Mouse (Mus musculus) CH12.LX (cell line): ENCODE data around the gene Rpia. TPM values are rescaled to one million over a fixed set of nuclear protein-coding genes. Genes with fewer than 3 reads are reported as not detected.

Experiments
- DNase-seq: peaks from one replicate; pipeline ENCODE4 v3.0.0-alpha.2; 2013; ENCODE audit errors: extremely low read depth
- H3K27ac ChIP-seq: 2 replicates; pipeline ENCODE4 v1.5.1; 2012; ENCODE audit warnings: low read depth, mild to moderate bottlenecking, control low read depth, moderate library complexity; ENCODE audit not compliant: insufficient read depth
- H3K27me3 ChIP-seq: replicated peaks from 2 replicates; pipeline ENCODE3; 2012; ENCODE audit warnings: inconsistent platforms
- H3K36me3 ChIP-seq, 2 experiments: replicated peaks in 1 of 2; 2 replicates each; pipeline versions ENCODE3 to v1.6.1; 2012; ENCODE audit warnings: inconsistent platforms in 1 of 2, low read length in 1 of 2, mild to moderate bottlenecking in 1 of 2, mixed read lengths in 1 of 2, moderate library complexity in 1 of 2; ENCODE audit not compliant: control insufficient read depth in 1 of 2, insufficient read depth in 1 of 2
- H3K4me1 ChIP-seq, 2 experiments: 2 replicates each; pipeline ENCODE4 v1.6.1; 2012; ENCODE audit warnings: inconsistent platforms in 1 of 2, moderate library complexity in 1 of 2; ENCODE audit not compliant: insufficient read depth in 2 of 2, control insufficient read depth in 1 of 2
- H3K4me2 ChIP-seq: 2 replicates; pipeline ENCODE4 v1.6.1; 2012; ENCODE audit warnings: low read depth, mild to moderate bottlenecking, control low read depth; ENCODE audit not compliant: poor library complexity, insufficient read depth, severe bottlenecking
- H3K4me3 ChIP-seq, 3 experiments: fragments of 150-350 bp in 1 of 3; sonication (generic) in 1 of 3; replicated peaks in 1 of 3; 2 replicates each; pipeline versions ENCODE3 to v1.5.1; 2011 to 2012; ENCODE audit warnings: low read depth in 2 of 3, low read length in 2 of 3, mild to moderate bottlenecking in 2 of 3, moderate library complexity in 2 of 3, control low read depth in 1 of 3, improper control_type of control experiment in 1 of 3, inconsistent platforms in 1 of 3, mixed read lengths in 1 of 3; ENCODE audit not compliant: poor library complexity in 1 of 3
- H3K79me2 ChIP-seq: replicated peaks from 2 replicates; pipeline ENCODE4 v1.6.1; 2012; ENCODE audit warnings: mild to moderate bottlenecking, moderate library complexity; ENCODE audit not compliant: control insufficient read depth, poor library complexity, insufficient read depth, severe bottlenecking; ENCODE audit errors: extremely low read depth
- H3K9ac ChIP-seq: 2 replicates; pipeline ENCODE4 v1.6.1; 2012; ENCODE audit warnings: low read depth, mild to moderate bottlenecking, control low read depth, moderate library complexity; ENCODE audit not compliant: insufficient read depth
- H3K9me3 ChIP-seq: replicated peaks from 2 replicates; pipeline ENCODE3; 2012; ENCODE audit warnings: low read length, inconsistent platforms, mixed read lengths
- BHLHE40 ChIP-seq: IDR thresholded peaks from 2 replicates; pipeline ENCODE4 v1.6.1; 2011; ENCODE audit warnings: mild to moderate bottlenecking, low read depth, low read length, improper control_type of control experiment
- CHD1 ChIP-seq: IDR thresholded peaks from 2 replicates; pipeline ENCODE4 v1.6.1; 2012; ENCODE audit warnings: low read depth, low read length, improper control_type of control experiment, inconsistent platforms
- CHD2 ChIP-seq: IDR thresholded peaks from 2 replicates; pipeline ENCODE4 v1.6.1; 2011; ENCODE audit warnings: low read length, improper control_type of control experiment
- CTCF ChIP-seq, 2 experiments: IDR thresholded peaks in 1 of 2; conservative IDR thresholded peaks in 1 of 2; 2 replicates each; pipeline ENCODE4 v1.5.1; 2011 to 2012; ENCODE audit warnings: low read depth in 2 of 2, low read length in 2 of 2, improper control_type of control experiment in 1 of 2, inconsistent platforms in 1 of 2, mild to moderate bottlenecking in 1 of 2, moderate library complexity in 1 of 2
- E2F4 ChIP-seq: IDR thresholded peaks from 2 replicates; pipeline ENCODE4 v1.6.1; 2011; ENCODE audit warnings: low read depth, low read length, improper control_type of control experiment; ENCODE audit not compliant: insufficient replicate concordance
- ELF1 ChIP-seq: IDR thresholded peaks from 2 replicates; pipeline ENCODE4 v1.6.1; 2014; ENCODE audit warnings: low read depth, mild to moderate bottlenecking, inconsistent platforms, low read length, improper control_type of control experiment
- EP300 ChIP-seq: IDR thresholded peaks from 2 replicates; pipeline ENCODE4 v1.6.1; 2011; ENCODE audit warnings: low read length, improper control_type of control experiment
- ETS1 ChIP-seq: conservative IDR thresholded peaks from 2 replicates; pipeline ENCODE4 v1.6.1; 2012; ENCODE audit warnings: low read depth, mild to moderate bottlenecking, inconsistent platforms, low read length, improper control_type of control experiment, moderate library complexity
- HCFC1 ChIP-seq: IDR thresholded peaks from 2 replicates; pipeline ENCODE4 v1.6.1; 2012; ENCODE audit warnings: low read depth, mild to moderate bottlenecking, inconsistent platforms, low read length, improper control_type of control experiment
- IRF4 ChIP-seq: IDR thresholded peaks from 2 replicates; pipeline ENCODE4 v1.6.1; 2014; ENCODE audit warnings: low read depth, mild to moderate bottlenecking, inconsistent platforms, low read length, improper control_type of control experiment
- JUN ChIP-seq: IDR thresholded peaks from 2 replicates; pipeline ENCODE4 v1.6.1; 2011; ENCODE audit warnings: low read depth, mild to moderate bottlenecking, low read length, improper control_type of control experiment, moderate library complexity; ENCODE audit not compliant: insufficient read depth
- JUND ChIP-seq: conservative IDR thresholded peaks from 2 replicates; pipeline ENCODE4 v1.6.1; 2011; ENCODE audit warnings: low read depth, low read length, improper control_type of control experiment
- MAFK ChIP-seq: IDR thresholded peaks from 2 replicates; pipeline ENCODE4 v1.6.1; 2011; ENCODE audit warnings: low read length, improper control_type of control experiment; ENCODE audit not compliant: insufficient replicate concordance
- MAX ChIP-seq: IDR thresholded peaks from 2 replicates; pipeline ENCODE4 v1.6.1; 2011; ENCODE audit warnings: low read length, improper control_type of control experiment
- MAZ ChIP-seq: IDR thresholded peaks from 2 replicates; pipeline ENCODE4 v1.6.1; 2012; ENCODE audit warnings: low read depth, mild to moderate bottlenecking, inconsistent platforms, low read length, improper control_type of control experiment, moderate library complexity
- MEF2A ChIP-seq: IDR thresholded peaks from 2 replicates; pipeline ENCODE4 v1.6.1; 2014; ENCODE audit warnings: low read depth, mild to moderate bottlenecking, inconsistent platforms, low read length, improper control_type of control experiment, borderline replicate concordance
- MYC ChIP-seq: IDR thresholded peaks from 2 replicates; pipeline ENCODE4 v1.6.1; 2011; ENCODE audit warnings: low read depth, mild to moderate bottlenecking, improper control_type of control experiment, low read length
- NELFE ChIP-seq: IDR thresholded peaks from 2 replicates; pipeline ENCODE4 v1.6.1; 2011; ENCODE audit warnings: low read depth, low read length, improper control_type of control experiment
- NRF1 ChIP-seq: IDR thresholded peaks from 2 replicates; pipeline ENCODE4 v1.6.1; 2014; ENCODE audit warnings: low read depth, mild to moderate bottlenecking, inconsistent platforms, low read length, improper control_type of control experiment, moderate library complexity
- PAX5 ChIP-seq: IDR thresholded peaks from 2 replicates; pipeline ENCODE4 v1.6.1; 2012; ENCODE audit warnings: low read length, inconsistent platforms, mixed read lengths
- POLR2A ChIP-seq: IDR thresholded peaks from 2 replicates; pipeline ENCODE4 v1.6.1; 2011; ENCODE audit warnings: low read depth, mild to moderate bottlenecking, improper control_type of control experiment, low read length
- RAD21 ChIP-seq: IDR thresholded peaks from 2 replicates; pipeline ENCODE4 v1.6.1; 2011; ENCODE audit warnings: low read depth, mild to moderate bottlenecking, low read length, improper control_type of control experiment, moderate library complexity
- SIN3A ChIP-seq: IDR thresholded peaks from 2 replicates; pipeline ENCODE4 v1.6.1; 2012; ENCODE audit warnings: low read length, improper control_type of control experiment, inconsistent platforms
- SMC3 ChIP-seq: IDR thresholded peaks from 2 replicates; pipeline ENCODE4 v1.6.1; 2011; ENCODE audit warnings: low read depth, low read length, improper control_type of control experiment
- TBP ChIP-seq: conservative IDR thresholded peaks from 2 replicates; pipeline ENCODE4 v1.6.1; 2011; ENCODE audit warnings: low read depth, low read length, improper control_type of control experiment
- TCF12 ChIP-seq: IDR thresholded peaks from 2 replicates; pipeline ENCODE4 v1.6.1; 2014; ENCODE audit warnings: low read depth, mild to moderate bottlenecking, inconsistent platforms, low read length, improper control_type of control experiment
- USF1 ChIP-seq: IDR thresholded peaks from 2 replicates; pipeline ENCODE4 v1.6.1; 2014; ENCODE audit warnings: low read depth, mild to moderate bottlenecking, inconsistent platforms, low read length, improper control_type of control experiment
- USF2 ChIP-seq: conservative IDR thresholded peaks from 2 replicates; pipeline ENCODE4 v1.6.1; 2011; ENCODE audit warnings: low read depth, low read length, improper control_type of control experiment
- ZC3H11A ChIP-seq: IDR thresholded peaks from 2 replicates; pipeline ENCODE4 v1.6.1; 2012; ENCODE audit warnings: low read depth, mild to moderate bottlenecking, inconsistent platforms, low read length, improper control_type of control experiment
- ZMIZ1 ChIP-seq: IDR thresholded peaks from 2 replicates; pipeline ENCODE4 v1.6.1; 2012; ENCODE audit warnings: low read depth, mild to moderate bottlenecking, inconsistent platforms, low read length, improper control_type of control experiment
- ZNF384 ChIP-seq: IDR thresholded peaks from 2 replicates; pipeline ENCODE4 v1.6.1; 2012; ENCODE audit warnings: low read depth, low read length, improper control_type of control experiment, inconsistent platforms
- dilution Hi-C: fragments of 300-500 bp; cut with MboI; formaldehyde crosslinking; loops from 2 replicates; pipeline ENCODE4 v1.14.3; 2020; ENCODE audit warnings: low sequenced_read_pairs; ENCODE audit not compliant: extremely low pct_unique_long_range_greater_than_20kb, extremely low pct_ligation_motif_present
- in situ Hi-C: fragments of 300-500 bp; cut with MboI; formaldehyde crosslinking; loops from 3 replicates; pipeline ENCODE4 v1.14.3; 2019; ENCODE audit warnings: low sequenced_read_pairs, low pct_ligation_motif_present, low pct_unique_long_range_greater_than_20kb, mixed read lengths
- polyA plus RNA-seq: library from polyadenylated mRNA; unstranded; fragments of >175 nt; gene quantifications from 2 replicates; pipeline ENCODE4 v1.2.1, GENCODE M21; 2012; ENCODE audit warnings: low read depth; ENCODE audit not compliant: insufficient read length
- total RNA-seq, 2 experiments: library from RNA; depleted of rRNA; stranded (reverse); fragments of 300-350 nt in 1 of 2; fragments of >200 nt in 1 of 2; gene quantifications; 2 replicates each; pipeline ENCODE4 v1.2.3; 2012 to 2014

The Rpia gene
- total and polyA plus RNA-seq, 3 experiments, result 55.7 to 65.1 (median 57.8) TPM

- dilution Hi-C loops (no loop called here), in situ Hi-C loops (loop anchor here (25.0 kb wide), 1 partner anchor 1865 kb away; no protein-coding TSS in a partner anchor)
- DNase-seq, result no peak
- peak; percentile 3; the same call in 1 of the 2 replicates for TF ChIP-seq ZMIZ1
- TF ChIP-seq JUN, result no peak
- no peak for TF ChIP-seq SIN3A
- TF ChIP-seq POLR2A, result peak; percentile 47; the same call in 1 of the 2 replicates
- TF ChIP-seq TBP, result no peak
- TF ChIP-seq MAFK, result no peak
- TF ChIP-seq NELFE, result no peak
- TF ChIP-seq E2F4, result no peak
- Histone ChIP-seq H3K27ac (peak overlapping the region; percentile 93), H3K27me3 (no peaks in the 10 kb centered on the region), H3K9ac (peak overlapping the region; percentile 79), H3K9me3 (no peaks in the 10 kb centered on the region), H3K36me3 (peaks cover 0 to 9% of the 10 kb centered on the region in 2 experiments), H3K4me2 (peak overlapping the region; percentile 31), H3K4me1 (peaks cover 11 to 76% of the 10 kb centered on the region in 2 experiments; a peak in 3 of 4 replicates), H3K4me3 (no peak overlapping the region), H3K79me2 (peaks cover 5% of the 10 kb centered on the region; the same call in 1 of the 2 replicates)
These were observed 40.1 kb downstream of the Rpia start for GRCm38 (mm10) chr6:70751898-70752273.

DNA sequence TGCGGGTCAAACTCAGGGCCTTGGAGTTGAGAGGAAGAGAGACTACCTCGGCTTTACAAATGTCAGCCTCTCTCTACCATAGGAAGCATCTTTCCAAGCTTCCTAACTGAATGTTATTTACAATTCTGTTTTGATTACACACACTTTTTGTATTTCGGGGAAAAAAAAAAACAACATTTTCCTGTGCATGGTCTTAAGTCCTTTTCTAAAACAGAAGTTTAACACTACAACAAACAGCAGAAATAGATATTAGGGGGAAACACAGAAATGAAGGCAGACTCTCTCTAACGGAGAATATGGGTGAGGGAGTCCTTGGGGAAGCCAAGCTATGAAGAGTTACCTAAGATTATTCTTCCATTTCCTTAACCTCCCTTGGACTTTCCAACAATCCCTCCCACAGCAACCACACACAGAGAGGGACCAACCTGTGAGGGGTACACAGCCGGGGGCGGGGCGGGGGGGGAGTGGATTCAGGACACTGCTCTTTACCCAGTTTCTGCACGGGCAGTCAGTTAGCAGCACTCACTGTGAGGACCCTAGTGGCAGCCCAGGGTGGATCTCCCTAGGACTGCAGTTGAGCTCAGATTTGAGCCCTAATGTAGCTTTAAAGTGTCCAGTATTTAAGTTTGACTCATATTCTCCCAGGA lies 40.7 kb downstream of the Rpia start:
- peak; percentile 62 for DNase-seq
- dilution Hi-C loops (no loop called here), in situ Hi-C loops (loop anchor here (25.0 kb wide), 1 partner anchor 1864 kb away; no protein-coding TSS in a partner anchor)
- H3K36me3 ChIP-seq, result peaks cover 0 to 9% of the 10 kb centered on the region in 2 experiments
- no peaks in the 10 kb centered on the region for H3K27me3 ChIP-seq
- peak overlapping the region; percentile 31 for H3K4me2 ChIP-seq
- H3K9ac ChIP-seq, result peak overlapping the region; percentile 79
- H3K27ac ChIP-seq, result peak overlapping the region; percentile 93
- H3K79me2 ChIP-seq, result peaks cover 5% of the 10 kb centered on the region; the same call in 1 of the 2 replicates
- peaks cover 11 to 81% of the 10 kb centered on the region in 2 experiments; a peak in 3 of 4 replicates for H3K4me1 ChIP-seq
- no peaks in the 10 kb centered on the region for H3K9me3 ChIP-seq
- H3K4me3 ChIP-seq, result no peak overlapping the region
- TF ChIP-seq ZNF384 (no peak), IRF4 (peak; percentile 41; the same call in 1 of the 2 replicates), JUN (no peak), SIN3A (no peak), TCF12 (peak; percentile 55), PAX5 (no peak), ZC3H11A (no peak), HCFC1 (no peak), RAD21 (no peak; the same call in none of the 2 replicates), NRF1 (no peak), MEF2A (peak; percentile 36; the same call in 1 of the 2 replicates), POLR2A (peak; percentile 54; the same call in 1 of the 2 replicates), CHD1 (peak; percentile 94), NELFE (0 out of 2 replicates have a peak, but pooled peaks have one; percentile 41), ZMIZ1 (peak; percentile 47; the same call in 1 of the 2 replicates), MYC (no peak), SMC3 (no peak), CTCF (conservative IDR thresholded peaks at IDR 0.05 in 1 of 2, IDR thresholded peaks at IDR 0.05 in 1 of 2; ENCODE audit: low read depth in 2 of 2, low read length in 2 of 2) (no peak), ELF1 (no peak), EP300 (no peak; the same call in 1 of the 2 replicates), MAX (no peak), MAFK (no peak), ETS1 (peak; percentile 42), E2F4 (no peak), BHLHE40 (peak; percentile 70), USF2 (no peak), USF1 (no peak), JUND (no peak), CHD2 (peak; percentile 38), MAZ (peak; percentile 79; the same call in 1 of the 2 replicates)
